Mouse (Mus musculus): ENCODE results near the gene Upk3bl.

DNA sequence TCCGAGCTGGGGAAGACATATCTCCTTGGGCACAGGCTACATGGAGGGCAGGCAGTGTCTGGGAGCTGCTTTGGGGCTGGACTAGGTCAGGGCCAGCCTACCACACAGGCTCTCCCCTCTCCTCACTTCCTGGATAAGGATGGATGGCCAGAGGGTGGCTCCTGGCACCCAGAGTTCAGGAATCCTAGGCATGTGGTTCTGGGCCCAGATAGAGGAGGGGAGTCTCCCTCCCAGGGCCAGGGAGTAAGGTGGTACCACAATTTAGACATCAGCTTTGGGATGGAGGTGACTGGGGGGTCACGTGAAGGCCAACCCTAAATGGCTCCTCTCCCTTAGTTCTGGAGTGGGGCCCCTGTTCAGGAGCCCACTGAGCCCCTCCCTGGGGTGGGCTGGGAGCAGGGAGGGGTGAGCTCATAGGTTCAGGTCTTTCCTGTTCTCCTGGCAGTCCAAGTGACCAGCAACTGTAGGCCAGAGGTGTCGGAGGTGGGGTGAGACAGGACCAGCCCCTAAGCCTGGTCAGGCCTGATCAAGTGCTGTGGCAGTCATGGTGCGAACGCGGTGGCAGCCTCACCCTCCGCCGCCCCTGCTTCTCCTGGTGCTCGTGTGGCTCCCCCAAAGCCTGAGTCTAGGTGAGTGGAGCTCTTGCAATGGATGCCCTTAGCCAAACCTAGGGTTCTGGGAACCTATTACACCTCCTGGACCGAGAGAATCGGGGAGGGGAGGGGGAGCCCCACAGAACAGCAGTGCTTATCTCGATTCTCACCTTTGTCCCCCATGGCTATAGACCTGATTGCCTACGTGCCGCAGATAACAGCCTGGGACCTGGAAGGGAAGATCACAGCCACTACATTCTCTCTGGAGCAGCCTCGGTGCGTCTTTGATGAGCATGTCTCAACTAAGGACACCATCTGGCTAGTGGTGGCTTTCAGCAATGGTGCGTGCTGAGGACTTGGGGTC lies 15.8 kb upstream of the Upk3bl start, which contains the start of gene Upk3b:
- TF ChIP-seq E2F4 (IDR thresholded peaks at IDR 0.05; ENCODE audit: insufficient replicate concordance, low read depth, low read length) (no peak), POLR2A (IDR thresholded peaks at IDR 0.05; ENCODE audit: low read depth, low read length) (no peak), CTCF (conservative IDR thresholded peaks at IDR 0.05 in 1 of 2, IDR thresholded peaks at IDR 0.05 in 1 of 2; ENCODE audit: low read depth in 2 of 2, low read length in 2 of 2) (no peak), ZNF384 (IDR thresholded peaks at IDR 0.05; ENCODE audit: low read depth, low read length) (no peak), SIN3A (IDR thresholded peaks at IDR 0.05; ENCODE audit: low read length) (no peak), MAX (IDR thresholded peaks at IDR 0.05; ENCODE audit: low read length) (no peak), RCOR1 (conservative IDR thresholded peaks at IDR 0.05; ENCODE audit: low read depth, low read length) (no peak), MYC (IDR thresholded peaks at IDR 0.05; ENCODE audit: low read depth, low read length) (no peak), EP300 (IDR thresholded peaks at IDR 0.05; ENCODE audit: low read length) (no peak), HCFC1 (IDR thresholded peaks at IDR 0.05; ENCODE audit: low read depth, low read length) (no peak), POLR2AphosphoS2 (IDR thresholded peaks at IDR 0.05; ENCODE audit: low read depth, low read length) (no peak), ZMIZ1 (IDR thresholded peaks at IDR 0.05; ENCODE audit: low read depth, low read length) (no peak), BHLHE40 (IDR thresholded peaks at IDR 0.05; ENCODE audit: low read depth, low read length) (no peak), ELF1 (IDR thresholded peaks at IDR 0.05; ENCODE audit: low read depth, low read length) (no peak)

Data from CH12.LX (cell line).